Mouse (Mus musculus): Measurements from ENCODE around the gene Carm1. TPM values are rescaled to one million over a fixed set of nuclear protein-coding genes. Genes with fewer than 3 reads are reported as not detected.

Gene Carm1
- polyA plus RNA-seq, 1 experiment from 2014 or later: 32.1 TPM

- no peaks in the 10 kb centered on the region for H3K27me3 ChIP-seq (ENCODE audit: insufficient read depth, low read length)
- no peak for ATAC-seq (ENCODE audit: low FRiP score, low TSS enrichment)
- WGBS: 85% methylated on average over 4 of the region's 4 CpGs
- no peaks in the 10 kb centered on the region for H3K9me3 ChIP-seq (ENCODE audit: low read length)
- no peak overlapping the region for H3K27ac ChIP-seq (ENCODE audit: low read length)
- peaks cover 15% of the 10 kb centered on the region for H3K4me1 ChIP-seq (ENCODE audit: insufficient read depth, low read length)
- H3K36me3 ChIP-seq (ENCODE audit: insufficient read depth, low read length): no peaks in the 10 kb centered on the region
- no peak overlapping the region for H3K4me2 ChIP-seq (replicated peaks; ENCODE audit: low read depth, low read length)
- no peak overlapping the region for H3K4me3 ChIP-seq (ENCODE audit: low read length)
- H3K9ac ChIP-seq (replicated peaks; ENCODE audit: low read length): no peak overlapping the region
Measured at GRCm38 (mm10) chr9:21620229-21620628, 73.5 kb downstream of the Carm1 start.

GRCm38 (mm10) chr9:21622676-21623075 lies 76.0 kb downstream of the Carm1 start:
- Histone ChIP-seq H3K4me1 (ENCODE audit: insufficient read depth, low read length) (peaks cover 15% of the 10 kb centered on the region), H3K27me3 (ENCODE audit: insufficient read depth, low read length) (no peaks in the 10 kb centered on the region), H3K9ac (replicated peaks; ENCODE audit: low read length) (no peak overlapping the region), H3K36me3 (ENCODE audit: insufficient read depth, low read length) (no peaks in the 10 kb centered on the region), H3K9me3 (ENCODE audit: low read length) (no peaks in the 10 kb centered on the region), H3K27ac (ENCODE audit: low read length) (no peak overlapping the region), H3K4me3 (ENCODE audit: low read length) (no peak overlapping the region), H3K4me2 (replicated peaks; ENCODE audit: low read depth, low read length) (no peak overlapping the region)
- no peak for ATAC-seq (ENCODE audit: low FRiP score, low TSS enrichment)
- WGBS: 97% methylated on average over 1 of the region's 1 CpGs

- no peak overlapping the region for H3K4me2 ChIP-seq (replicated peaks; ENCODE audit: low read depth, low read length)
- H3K36me3 ChIP-seq (ENCODE audit: insufficient read depth, low read length): no peaks in the 10 kb centered on the region
- no peak overlapping the region for H3K27ac ChIP-seq (ENCODE audit: low read length)
- H3K9ac ChIP-seq (replicated peaks; ENCODE audit: low read length): no peak overlapping the region
- WGBS: 83% methylated on average over 9 of the region's 10 CpGs
- H3K4me1 ChIP-seq (ENCODE audit: insufficient read depth, low read length): 0 out of 2 replicates have a peak, but pooled peaks cover 5% of the 10 kb centered on the region
- no peak overlapping the region for H3K4me3 ChIP-seq (ENCODE audit: low read length)
- H3K27me3 ChIP-seq (ENCODE audit: insufficient read depth, low read length): no peaks in the 10 kb centered on the region
- H3K9me3 ChIP-seq (ENCODE audit: low read length): no peaks in the 10 kb centered on the region
- peak; percentile 39; the same call in 1 of the 2 replicates for ATAC-seq (ENCODE audit: low FRiP score, low TSS enrichment)
Measured at GRCm38 (mm10) chr9:21625342-21626339, 78.9 kb downstream of the Carm1 start.

GRCm38 (mm10) chr9:21626571-21626970 lies 79.9 kb downstream of the Carm1 start:
- 0 out of 2 replicates have a peak, but pooled peaks cover 5% of the 10 kb centered on the region for H3K4me1 ChIP-seq (ENCODE audit: insufficient read depth, low read length)
- H3K9me3 ChIP-seq (ENCODE audit: low read length): no peaks in the 10 kb centered on the region
- H3K4me3 ChIP-seq (ENCODE audit: low read length): no peak overlapping the region
- no peaks in the 10 kb centered on the region for H3K27me3 ChIP-seq (ENCODE audit: insufficient read depth, low read length)
- no peaks in the 10 kb centered on the region for H3K36me3 ChIP-seq (ENCODE audit: insufficient read depth, low read length)
- H3K4me2 ChIP-seq (replicated peaks; ENCODE audit: low read depth, low read length): no peak overlapping the region
- H3K9ac ChIP-seq (replicated peaks; ENCODE audit: low read length): no peak overlapping the region
- no peak overlapping the region for H3K27ac ChIP-seq (ENCODE audit: low read length)
- ATAC-seq (ENCODE audit: low FRiP score, low TSS enrichment): no peak

- H3K27me3 ChIP-seq (ENCODE audit: insufficient read depth, low read length): no peaks in the 10 kb centered on the region
- no peak overlapping the region for H3K4me3 ChIP-seq (ENCODE audit: low read length)
- no peak overlapping the region for H3K27ac ChIP-seq (ENCODE audit: low read length)
- H3K9me3 ChIP-seq (ENCODE audit: low read length): no peaks in the 10 kb centered on the region
- ATAC-seq (ENCODE audit: low FRiP score, low TSS enrichment): no peak
- 61% methylated on average over 5 of the region's 5 CpGs for WGBS
- no peaks in the 10 kb centered on the region for H3K36me3 ChIP-seq (ENCODE audit: insufficient read depth, low read length)
- H3K9ac ChIP-seq (replicated peaks; ENCODE audit: low read length): no peak overlapping the region
- H3K4me1 ChIP-seq (ENCODE audit: insufficient read depth, low read length): 0 out of 2 replicates have a peak, but pooled peaks cover 5% of the 10 kb centered on the region
- H3K4me2 ChIP-seq (replicated peaks; ENCODE audit: low read depth, low read length): no peak overlapping the region
Measured at GRCm38 (mm10) chr9:21627145-21627795, 80.6 kb downstream of the Carm1 start.

GRCm38 (mm10) chr9:21630673-21631072 lies 84.0 kb downstream of the Carm1 start:
- Histone ChIP-seq H3K4me2 (replicated peaks; ENCODE audit: low read depth, low read length) (no peak overlapping the region), H3K27ac (ENCODE audit: low read length) (no peak overlapping the region), H3K27me3 (ENCODE audit: insufficient read depth, low read length) (no peaks in the 10 kb centered on the region), H3K4me3 (ENCODE audit: low read length) (no peak overlapping the region), H3K9ac (replicated peaks; ENCODE audit: low read length) (no peak overlapping the region), H3K9me3 (ENCODE audit: low read length) (no peaks in the 10 kb centered on the region), H3K4me1 (ENCODE audit: insufficient read depth, low read length) (no peaks in the 10 kb centered on the region), H3K36me3 (ENCODE audit: insufficient read depth, low read length) (peaks cover 28% of the 10 kb centered on the region)
- ATAC-seq (ENCODE audit: low FRiP score, low TSS enrichment): no peak
- 65% methylated on average over 3 of the region's 3 CpGs for WGBS

- Histone ChIP-seq H3K4me2 (replicated peaks; ENCODE audit: low read depth, low read length) (no peak overlapping the region), H3K36me3 (ENCODE audit: insufficient read depth, low read length) (peaks cover 53% of the 10 kb centered on the region), H3K4me1 (ENCODE audit: insufficient read depth, low read length) (no peaks in the 10 kb centered on the region), H3K9ac (replicated peaks; ENCODE audit: low read length) (no peak overlapping the region), H3K4me3 (ENCODE audit: low read length) (no peak overlapping the region), H3K27ac (ENCODE audit: low read length) (no peak overlapping the region), H3K27me3 (ENCODE audit: insufficient read depth, low read length) (no peaks in the 10 kb centered on the region), H3K9me3 (ENCODE audit: low read length) (no peaks in the 10 kb centered on the region)
- no peak for ATAC-seq (ENCODE audit: low FRiP score, low TSS enrichment)
- WGBS: 90% methylated on average over 3 of the region's 3 CpGs
Measured at GRCm38 (mm10) chr9:21633106-21633505, 86.4 kb downstream of the Carm1 start.

GRCm38 (mm10) chr9:21635639-21636038 lies 88.9 kb downstream of the Carm1 start:
- H3K9me3 ChIP-seq (ENCODE audit: low read length): no peaks in the 10 kb centered on the region
- no peak for ATAC-seq (ENCODE audit: low FRiP score, low TSS enrichment)
- H3K4me1 ChIP-seq (ENCODE audit: insufficient read depth, low read length): no peaks in the 10 kb centered on the region
- H3K27ac ChIP-seq (ENCODE audit: low read length): no peak overlapping the region
- peaks cover 78% of the 10 kb centered on the region for H3K36me3 ChIP-seq (ENCODE audit: insufficient read depth, low read length)
- no peak overlapping the region for H3K4me2 ChIP-seq (replicated peaks; ENCODE audit: low read depth, low read length)
- H3K4me3 ChIP-seq (ENCODE audit: low read length): no peak overlapping the region
- no peaks in the 10 kb centered on the region for H3K27me3 ChIP-seq (ENCODE audit: insufficient read depth, low read length)
- H3K9ac ChIP-seq (replicated peaks; ENCODE audit: low read length): no peak overlapping the region
- 70% methylated on average over 7 of the region's 7 CpGs for WGBS

- H3K9me3 ChIP-seq (ENCODE audit: low read length): no peaks in the 10 kb centered on the region
- H3K4me1 ChIP-seq (ENCODE audit: insufficient read depth, low read length): no peaks in the 10 kb centered on the region
- 94% methylated on average over 11 of the region's 11 CpGs for WGBS
- no peak overlapping the region for H3K4me3 ChIP-seq (ENCODE audit: low read length)
- H3K4me2 ChIP-seq (replicated peaks; ENCODE audit: low read depth, low read length): no peak overlapping the region
- no peak overlapping the region for H3K9ac ChIP-seq (replicated peaks; ENCODE audit: low read length)
- H3K36me3 ChIP-seq (ENCODE audit: insufficient read depth, low read length): peaks cover 99% of the 10 kb centered on the region
- H3K27me3 ChIP-seq (ENCODE audit: insufficient read depth, low read length): no peaks in the 10 kb centered on the region
- no peak for ATAC-seq (ENCODE audit: low FRiP score, low TSS enrichment)
- H3K27ac ChIP-seq (ENCODE audit: low read length): no peak overlapping the region
Measured at GRCm38 (mm10) chr9:21639031-21639430, 92.3 kb downstream of the Carm1 start.
